8 mouse cellular contexts compared by ENCODE assay signal in the genomic region with DNA sequence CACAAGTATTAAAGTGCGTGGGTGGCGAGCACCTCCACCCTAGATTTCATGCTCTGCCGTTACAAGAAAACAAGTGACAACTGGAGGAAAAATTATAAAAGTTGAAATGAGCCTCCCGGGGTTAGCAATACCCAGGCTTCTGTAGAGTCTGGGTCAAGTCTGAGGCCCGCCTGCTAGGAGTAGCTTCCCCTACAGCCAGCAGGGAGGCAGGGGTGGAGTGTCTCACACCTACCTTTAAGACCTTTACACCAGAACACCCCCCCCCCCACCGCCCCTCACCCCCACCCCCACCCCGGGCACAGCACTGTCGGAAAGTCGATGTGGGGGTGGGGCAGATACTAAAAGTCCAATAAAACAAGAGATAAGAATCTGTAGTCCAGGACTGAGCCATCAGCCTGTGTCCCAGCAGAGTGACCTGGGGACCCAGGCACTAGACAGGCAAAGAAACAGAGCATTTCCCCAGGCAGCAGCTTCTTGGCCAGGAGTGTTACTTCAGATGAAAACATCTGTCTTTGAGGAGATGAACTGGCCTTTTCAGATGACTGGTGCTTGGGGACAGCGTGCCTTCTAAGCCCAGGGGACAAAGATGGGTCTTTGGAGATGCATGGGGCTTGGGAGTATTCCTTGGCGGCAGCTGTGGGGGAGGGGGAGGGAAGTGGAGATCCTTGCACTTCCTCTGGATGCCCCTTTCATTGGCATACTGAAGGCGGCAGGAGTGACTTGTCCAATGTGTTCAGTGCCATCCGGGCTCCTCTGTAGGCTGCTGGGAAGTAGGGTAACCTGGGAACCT. TPM values are rescaled to one million over a fixed set of nuclear protein-coding genes. Genes with fewer than 3 reads are reported as not detected.
DNase-seq lines count a peak whose midpoint lies in the region; ATAC-seq and TF ChIP-seq lines count a peak whose summit lies in the region.

No protein-coding gene starts in this region.

- H3K27ac ChIP-seq in cerebellum, adult 2 months (ENCODE audit: insufficient read depth, low read length) = no peak overlapping the region
- H3K27ac ChIP-seq in forebrain, embryonic 15.5 days (replicated peaks) = no peak overlapping the region
- H3K27ac ChIP-seq in liver, embryonic 14.5 days = no peak overlapping the region

- H3K9me3 ChIP-seq in forebrain, embryonic 15.5 days = no peaks in the 10 kb centered on the region
- no peaks in the 10 kb centered on the region for H3K9me3 ChIP-seq in liver, embryonic 14.5 days (ENCODE audit: control insufficient read depth, low read length)

- ATAC-seq in cerebellum, adult (ENCODE audit: insufficient number of reproducible peaks, low FRiP score, low TSS enrichment) = no peak
- ATAC-seq in forebrain, embryonic 15.5 days (replicated peaks) = no peak
- no peak for ATAC-seq in liver, embryonic 14.5 days (ENCODE audit: insufficient read depth)

- peaks cover 7% of the 10 kb centered on the region; the same call in 1 of the 2 replicates for H3K4me1 ChIP-seq in cerebellum, adult 2 months (ENCODE audit: control insufficient read depth, insufficient read depth, low read length)
- peaks cover 14% of the 10 kb centered on the region for H3K4me1 ChIP-seq in forebrain, embryonic 15.5 days
- H3K4me1 ChIP-seq in liver, embryonic 14.5 days (replicated peaks; ENCODE audit: control insufficient read depth in 2 of 2, insufficient read depth in 2 of 2, low read length in 1 of 2) = peaks cover 0 to 3% of the 10 kb centered on the region in 2 experiments; a peak in 1 of 4 replicates

- TF ChIP-seq POLR2A in cerebellum, adult 2 months (IDR thresholded peaks at IDR 0.05; ENCODE audit: borderline replicate concordance, insufficient read depth, low read length) = no peak

- H3K4me2 ChIP-seq in forebrain, embryonic 15.5 days (replicated peaks) = peak overlapping the region; percentile 88
- peak overlapping the region; percentile 52 for H3K4me2 ChIP-seq in liver, embryonic 14.5 days (ENCODE audit: low read depth)

- H3K27me3 ChIP-seq in cerebellum, adult 2 months (ENCODE audit: control insufficient read depth, insufficient read depth, low read length) = no peaks in the 10 kb centered on the region
- H3K27me3 ChIP-seq in forebrain, embryonic 15.5 days = 0 out of 2 replicates have a peak, but pooled peaks cover 10% of the 10 kb centered on the region
- H3K27me3 ChIP-seq in liver, embryonic 14.5 days (ENCODE audit: control insufficient read depth, insufficient read depth, low read length) = peaks cover 6% of the 10 kb centered on the region; the same call in 1 of the 2 replicates

- no peak for TF ChIP-seq EP300 in liver, embryonic 14.5 days (IDR thresholded peaks at IDR 0.05; ENCODE audit: low read depth)

- peak overlapping the region; percentile 39 for H3K4me3 ChIP-seq in cerebellum, adult 2 months (replicated peaks; ENCODE audit: insufficient read depth, low read depth, low read length)
- peak overlapping the region; percentile 38 for H3K4me3 ChIP-seq in forebrain, embryonic 15.5 days
- peak overlapping the region in 1 of 2 experiments; percentile 7; a peak in 1 of 4 replicates for H3K4me3 ChIP-seq in liver, embryonic 14.5 days (ENCODE audit: insufficient read depth in 1 of 2, low read depth in 2 of 2, low read length in 2 of 2)

- WGBS in cerebellum, adult 2 months = 14% methylated on average over 13 of the region's 13 CpGs
- 7% methylated on average over 13 of the region's 13 CpGs for WGBS in forebrain, embryonic 15.5 days
- 6% methylated on average over 13 of the region's 13 CpGs for WGBS in liver, embryonic 14.5 days (ENCODE audit: insufficient replicate concordance)

- H3K36me3 ChIP-seq in forebrain, embryonic 15.5 days = no peaks in the 10 kb centered on the region
- no peaks in the 10 kb centered on the region for H3K36me3 ChIP-seq in liver, embryonic 14.5 days (replicated peaks; ENCODE audit: control insufficient read depth, insufficient read depth, low read depth)

- H3K9ac ChIP-seq in forebrain, embryonic 15.5 days (replicated peaks) = peak overlapping the region; percentile 35; the same call in 1 of the 2 replicates
- H3K9ac ChIP-seq in liver, embryonic 14.5 days (replicated peaks) = no peak overlapping the region

- DNase-seq in cerebellum, adult 2 months = no peak
- peak; percentile 41 for DNase-seq in 3134 (ENCODE audit: extremely low read depth, insufficient read length, low spot score)
- DNase-seq in liver, embryonic 14.5 days (ENCODE audit: low read depth in 3 of 3, low spot score in 3 of 3) = no peak
- DNase-seq in right cerebral cortex, postnatal 25 days = no peak
- DNase-seq in frontal cortex, postnatal 25 days (ENCODE audit: low spot score in 2 of 2) = no peak
- no peak for DNase-seq in left cerebral cortex, adult 11 months (ENCODE audit: low spot score)

- TF ChIP-seq CTCF in cerebellum, adult 2 months (IDR thresholded peaks at IDR 0.05; ENCODE audit: borderline replicate concordance, insufficient read depth, low read depth, low read length) = no peak
- no peak for TF ChIP-seq CTCF in liver, embryonic 14.5 days (IDR thresholded peaks at IDR 0.05; ENCODE audit: low read depth)

RNA-seq across cellular contexts. Expression of gene Arhgap22, which starts 37.3 kb away (rescaled TPM):
- polyA plus RNA-seq in cerebellum, adult 2 months (2012; rRNA removed) = 6.6 and 8.4 TPM in 2 replicates
- 0.52 and 1.4 TPM in 2 replicates for polyA plus RNA-seq in forebrain, embryonic 15.5 days (2015; fragmentation: Nextera tagmentation; extraction: Ambion mirVana)
- 2.0 and 2.3 TPM in 2 replicates for polyA plus RNA-seq in liver, embryonic 14.5 days (2012; rRNA removed)
- 2.6 and 3.3 TPM in 2 replicates for polyA plus RNA-seq in liver, embryonic 14.5 days (2014; fragmentation: Nextera tagmentation; extraction: Ambion mirVana)
